Mouse (Mus musculus) MEL (cell line): ENCODE data around the gene Syt7.

Experiments
- CHD2 ChIP-seq: IDR thresholded peaks from 2 replicates; pipeline ENCODE4 v1.6.1; 2011; ENCODE audit warnings: low read length, improper control_type of control experiment
- CTCF ChIP-seq, 3 experiments: IDR thresholded peaks in 2 of 3; conservative IDR thresholded peaks in 1 of 3; 2 replicates each; pipeline ENCODE4 v1.5.1; 2011 to 2012; ENCODE audit warnings: low read length in 3 of 3, low read depth in 2 of 3, mild to moderate bottlenecking in 2 of 3, improper control_type of control experiment in 1 of 3, inconsistent platforms in 1 of 3, mixed read lengths in 1 of 3, moderate library complexity in 1 of 3; ENCODE audit not compliant: control insufficient read depth in 1 of 3, insufficient read depth in 1 of 3, poor library complexity in 1 of 3, severe bottlenecking in 1 of 3
- E2F4 ChIP-seq: IDR thresholded peaks from 2 replicates; pipeline ENCODE4 v1.6.1; 2011; ENCODE audit warnings: low read depth, low read length, improper control_type of control experiment, borderline replicate concordance
- EP300 ChIP-seq, 2 experiments: IDR thresholded peaks; 2 replicates each; pipeline ENCODE4 v1.6.1; 2011; ENCODE audit warnings: improper control_type of control experiment in 2 of 2, low read length in 2 of 2, low read depth in 1 of 2, mild to moderate bottlenecking in 1 of 2
- HCFC1 ChIP-seq: IDR thresholded peaks from 2 replicates; pipeline ENCODE4 v1.6.1; 2012; ENCODE audit warnings: low read depth, mild to moderate bottlenecking, inconsistent platforms, low read length, improper control_type of control experiment, moderate library complexity
- KAT2A ChIP-seq: conservative IDR thresholded peaks from 2 replicates; pipeline ENCODE4 v1.6.1; 2012; ENCODE audit warnings: low read depth, low read length, improper control_type of control experiment, inconsistent platforms
- MAX ChIP-seq: IDR thresholded peaks from 2 replicates; pipeline ENCODE4 v1.6.1; 2011; ENCODE audit warnings: low read length, improper control_type of control experiment
- MYC ChIP-seq: IDR thresholded peaks from 2 replicates; pipeline ENCODE4 v1.6.1; 2011; ENCODE audit warnings: low read depth, mild to moderate bottlenecking, low read length, improper control_type of control experiment, moderate library complexity
- POLR2A ChIP-seq, 2 experiments: IDR thresholded peaks; 2 replicates each; pipeline ENCODE4 v1.6.1; 2011 to 2012; ENCODE audit warnings: low read length in 2 of 2, mild to moderate bottlenecking in 2 of 2, control low read depth in 1 of 2, improper control_type of control experiment in 1 of 2, low read depth in 1 of 2, moderate library complexity in 1 of 2; ENCODE audit not compliant: control insufficient read depth in 1 of 2, insufficient read depth in 1 of 2, poor library complexity in 1 of 2
- TCF12 ChIP-seq: IDR thresholded peaks from 2 replicates; pipeline ENCODE4 v1.6.1; 2014; ENCODE audit warnings: low read depth, mild to moderate bottlenecking, inconsistent platforms, low read length, improper control_type of control experiment, moderate library complexity
- UBTF ChIP-seq: IDR thresholded peaks from 2 replicates; pipeline ENCODE4 v1.6.1; 2012; ENCODE audit warnings: low read depth, mild to moderate bottlenecking, inconsistent platforms, low read length, improper control_type of control experiment, moderate library complexity, borderline replicate concordance; ENCODE audit not compliant: insufficient read depth
- ZNF384 ChIP-seq: IDR thresholded peaks from 2 replicates; pipeline ENCODE4 v1.6.1; 2012; ENCODE audit warnings: low read depth, mild to moderate bottlenecking, inconsistent platforms, low read length, improper control_type of control experiment

DNA sequence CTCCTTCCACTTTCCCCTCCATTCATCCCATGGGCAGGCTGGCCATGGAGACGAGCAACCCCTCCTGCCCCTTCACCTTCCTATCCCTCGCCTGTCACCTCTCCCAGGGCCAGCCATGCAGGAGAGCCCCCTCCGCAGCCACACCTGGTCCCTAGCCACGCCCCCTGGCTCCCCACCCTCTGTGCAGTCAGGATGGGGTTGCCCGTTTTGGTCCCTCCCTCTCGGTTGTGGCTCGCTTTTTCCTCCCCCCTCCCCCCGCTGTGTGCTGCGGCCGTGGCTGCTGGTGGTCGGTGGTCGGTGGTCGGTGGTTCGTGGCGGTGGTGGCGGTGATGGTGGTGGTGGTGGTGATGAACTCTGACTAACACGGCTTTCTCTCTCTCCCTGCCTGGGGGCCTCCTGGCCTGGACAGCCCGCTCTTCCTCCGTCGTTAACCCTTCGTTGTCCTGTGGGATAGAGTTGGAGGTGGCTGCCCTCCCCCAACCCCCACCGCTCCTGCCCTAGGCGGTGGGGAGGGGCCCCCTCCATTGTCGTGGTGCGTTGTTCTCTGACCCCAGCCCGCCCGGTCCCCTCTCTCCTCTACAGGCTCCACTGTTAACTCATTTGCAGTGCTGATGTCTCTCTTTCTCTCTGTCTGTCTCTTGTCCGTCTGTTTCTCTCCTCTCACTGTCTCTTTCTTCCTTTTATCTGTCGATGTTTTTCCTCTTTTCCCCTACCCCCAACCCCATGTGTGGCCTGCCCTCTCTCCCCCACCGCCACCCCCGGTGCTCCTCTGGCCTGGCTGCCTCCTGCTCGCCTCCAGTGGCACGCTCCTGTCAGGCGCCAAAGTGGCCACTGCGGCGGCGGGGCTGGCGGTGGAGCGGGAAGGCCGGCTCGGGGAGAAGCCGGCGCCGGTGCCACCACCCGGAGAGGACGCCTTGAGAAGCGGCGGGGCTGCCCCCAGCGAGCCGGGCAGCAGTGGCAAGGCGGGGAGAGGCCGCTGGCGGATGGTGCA lies 33.4 kb downstream of the Syt7 start:
- TF ChIP-seq MAX (no peak), E2F4 (no peak), KAT2A (no peak), UBTF (no peak), POLR2A (IDR thresholded peaks at IDR 0.05; ENCODE audit: control insufficient read depth in 1 of 2, insufficient read depth in 1 of 2, low read depth in 1 of 2, low read length in 2 of 2, poor library complexity in 1 of 2) (no peak), HCFC1 (no peak), ZNF384 (no peak), TCF12 (no peak), CTCF (IDR thresholded peaks at IDR 0.05 in 2 of 3, conservative IDR thresholded peaks at IDR 0.05 in 1 of 3; ENCODE audit: control insufficient read depth in 1 of 3, insufficient read depth in 1 of 3, low read depth in 2 of 3, low read length in 3 of 3, poor library complexity in 1 of 3, severe bottlenecking in 1 of 3) (no peak), CHD2 (no peak), MYC (no peak), EP300 (IDR thresholded peaks at IDR 0.05; ENCODE audit: low read depth in 1 of 2, low read length in 2 of 2) (no peak)
